Mouse (Mus musculus) urinary bladder, adult 2 months (tissue): ENCODE measurements around the gene Casp3. TPM values are rescaled to one million over a fixed set of nuclear protein-coding genes. Genes with fewer than 3 reads are reported as not detected.
A peak's percentile ranks its signal among the peaks of the same experiment; 100 is the strongest.

Experiments used
- DNase-seq: peaks from one replicate; pipeline ENCODE4 v3.0.0; 2022; ENCODE audit warnings: low spot score
- polyA plus RNA-seq: library from polyadenylated mRNA; depleted of rRNA; stranded (reverse); fragments of >200 nt; gene quantifications from 2 replicates; pipeline ENCODE4 v1.2.3, GENCODE M21; 2012

Casp3 gene
- polyA plus RNA-seq, 1 experiment: 15.5 TPM

DNA sequence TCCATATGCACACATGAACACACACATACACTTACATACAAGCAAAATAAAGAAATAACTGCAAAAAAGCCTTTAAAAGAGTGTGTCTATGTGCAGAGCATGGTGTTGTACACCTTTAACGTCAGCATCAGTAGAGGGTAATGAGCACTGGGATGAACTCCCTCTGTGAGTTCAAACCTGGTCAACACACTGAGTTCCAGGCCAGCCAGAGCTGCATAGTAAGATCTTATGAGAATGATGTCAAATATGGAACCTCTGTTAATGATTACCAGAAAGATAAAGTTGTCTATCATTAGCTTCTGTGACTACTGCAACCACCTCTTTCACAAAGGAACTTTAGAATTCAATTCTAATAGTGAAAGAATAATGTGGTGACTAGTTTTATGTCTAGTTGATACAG, 10.2 kb upstream of the Casp3 start:
- no peak for DNase-seq

GRCm38 (mm10) chr8:46611557-46611956, 5.5 kb upstream of the Casp3 start:
- DNase-seq: no peak

DNA sequence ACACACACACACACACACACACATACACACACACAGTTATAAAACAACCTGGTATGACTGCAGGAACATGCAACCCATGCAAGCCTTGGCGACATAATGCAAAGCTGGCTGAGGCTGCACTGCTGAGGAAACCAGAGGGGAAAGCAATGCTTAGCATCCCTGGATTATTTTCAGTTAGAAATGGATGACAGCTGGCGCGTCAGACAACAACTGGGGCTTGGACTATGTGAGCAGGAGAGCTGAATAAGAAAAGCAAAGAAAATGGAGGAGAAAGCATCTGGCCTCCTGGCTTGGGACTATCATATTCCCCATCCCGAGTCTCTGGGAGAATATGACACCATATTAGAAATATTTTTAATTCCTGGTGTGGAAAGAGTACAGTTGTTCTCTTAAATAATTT, 4.2 kb upstream of the Casp3 start:
- DNase-seq: no peak

GRCm38 (mm10) chr8:46613377-46613776, 3.7 kb upstream of the Casp3 start:
- DNase-seq: no peak

DNA sequence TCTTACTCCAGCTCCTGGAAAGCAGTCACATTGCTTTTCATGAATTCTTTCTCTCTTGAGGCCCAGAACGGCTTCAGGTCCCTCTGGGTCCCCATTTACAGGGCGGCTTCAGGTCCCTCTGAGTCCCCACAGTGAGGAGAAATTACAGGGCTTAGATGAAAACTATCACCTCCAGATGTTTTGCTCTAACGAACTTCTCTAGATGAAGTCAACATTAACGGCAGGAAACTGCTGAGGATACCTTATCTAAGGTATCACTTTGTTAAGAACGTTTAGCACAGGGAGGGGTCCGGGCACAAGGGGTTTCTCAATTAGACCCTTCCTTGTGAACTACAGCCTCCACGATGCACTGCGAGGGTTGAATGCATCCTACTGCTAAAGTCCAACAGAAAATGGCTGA, 1.2 kb upstream of the Casp3 start:
- no peak for DNase-seq

DNA sequence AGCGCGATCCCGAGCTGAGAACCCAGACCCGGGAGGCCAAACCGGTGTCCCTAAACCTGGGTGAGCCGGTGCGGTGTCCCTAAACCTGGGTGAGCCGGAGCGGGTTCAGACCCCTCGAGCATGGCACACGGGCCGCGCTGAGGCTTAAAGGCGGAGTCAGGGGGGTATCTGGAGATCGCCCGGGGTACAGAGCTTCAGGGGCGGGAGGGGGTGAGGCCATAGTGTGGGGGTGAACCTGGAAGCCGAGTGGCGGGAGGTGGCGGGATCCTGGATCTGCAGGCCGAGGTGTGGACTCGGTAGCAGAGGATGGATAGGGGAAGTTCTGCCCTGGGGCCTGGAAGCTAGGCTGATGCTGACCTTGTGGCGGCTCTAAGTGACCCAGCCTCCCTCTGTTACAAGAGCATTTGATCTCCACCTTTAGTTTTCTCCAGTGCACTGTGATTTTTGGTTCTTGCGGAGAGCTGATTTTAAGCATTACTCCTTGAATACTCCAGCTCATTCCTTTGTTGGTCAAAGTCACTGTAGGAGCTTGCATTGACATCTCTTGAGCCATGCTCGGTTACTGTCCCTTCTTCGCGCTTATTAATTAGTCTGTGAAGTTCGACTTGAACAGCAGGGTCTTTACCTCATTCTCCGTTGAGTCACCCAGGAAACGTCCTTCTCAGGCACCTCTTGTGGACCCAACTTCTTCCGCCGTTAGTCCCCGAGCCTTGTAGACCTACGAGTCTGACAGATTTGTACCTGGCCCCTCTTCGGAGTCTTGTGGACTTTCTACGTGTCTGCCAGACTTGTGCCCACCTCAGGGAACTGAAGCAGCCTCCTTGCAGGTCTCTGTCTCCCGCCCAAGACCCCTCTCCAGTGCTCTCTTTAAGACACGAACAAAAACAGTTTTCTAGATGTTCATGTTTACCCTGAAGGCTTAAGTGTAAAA, 864 bp downstream of the Casp3 start:
- no peak for DNase-seq

DNA sequence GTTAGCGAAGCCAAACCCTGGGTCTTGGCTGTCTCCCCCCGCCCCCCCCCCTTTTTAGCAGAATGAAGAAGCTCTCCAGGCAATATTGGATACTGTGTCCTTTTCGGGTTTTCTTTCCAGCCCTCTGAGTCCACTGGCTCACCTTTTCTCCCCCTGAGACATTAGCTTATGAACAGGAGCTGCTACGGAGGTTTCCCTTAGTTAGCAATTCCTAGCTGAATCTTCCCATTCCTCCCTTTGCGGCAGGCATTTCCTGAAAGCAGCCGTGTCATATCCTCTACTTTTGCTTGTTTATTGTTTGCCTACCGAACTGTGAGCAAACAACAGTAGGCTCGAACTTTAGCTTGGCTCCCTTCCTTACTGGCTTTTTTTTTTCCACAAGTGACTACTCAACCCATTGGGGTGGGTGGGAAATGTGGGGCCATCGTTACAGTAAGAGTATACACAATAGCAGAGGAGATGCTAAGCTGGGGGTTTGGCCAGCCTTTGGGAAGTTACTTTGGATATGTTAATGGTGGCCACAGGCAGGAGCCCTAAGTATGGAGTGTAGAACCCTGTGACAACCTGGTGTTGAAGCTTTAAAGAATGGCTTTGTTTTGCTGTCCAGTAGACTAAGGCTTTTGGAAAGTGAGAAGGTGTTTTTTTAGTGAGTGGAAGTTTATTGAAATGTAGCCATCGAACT, 1.7 kb downstream of the Casp3 start:
- DNase-seq: no peak

DNA sequence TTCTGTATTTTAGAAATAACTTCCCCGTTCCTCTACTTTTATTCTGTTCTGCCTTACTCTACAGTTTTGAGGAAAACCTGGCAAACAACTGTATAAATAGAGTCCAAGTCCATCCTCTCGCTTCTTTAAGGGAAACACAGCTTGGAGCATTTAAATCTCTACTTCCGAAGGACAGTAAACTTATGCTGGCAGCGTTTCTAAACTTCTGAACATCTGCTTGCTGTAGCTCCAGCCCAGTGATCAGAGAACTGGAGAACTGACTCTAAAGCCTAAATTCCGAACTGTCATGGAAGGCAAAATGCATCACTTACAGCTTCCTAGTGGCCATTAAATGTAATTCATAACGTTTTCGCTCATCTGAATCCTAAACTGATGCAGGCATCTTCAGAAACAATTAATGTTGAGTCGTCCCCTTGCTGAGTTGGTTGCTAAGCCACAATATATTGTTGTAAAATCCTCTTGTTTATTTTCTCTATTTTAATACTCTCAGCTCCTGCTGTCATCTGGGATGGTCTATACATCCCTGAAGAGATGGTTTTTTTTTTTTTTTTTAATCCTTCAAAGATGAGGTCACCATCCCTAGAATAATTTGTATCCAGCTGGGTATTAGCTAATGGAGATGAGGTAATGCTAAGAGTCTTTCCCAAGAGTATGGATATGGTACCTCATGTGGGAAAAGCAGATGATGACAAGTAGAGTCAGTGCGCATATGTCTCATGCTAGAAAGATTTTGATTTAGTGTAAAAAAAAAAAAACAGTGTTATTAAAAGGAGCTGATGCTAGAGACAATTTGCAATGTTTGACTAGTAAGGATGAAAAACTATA, 5.6 kb downstream of the Casp3 start:
- no peak for DNase-seq

DNA sequence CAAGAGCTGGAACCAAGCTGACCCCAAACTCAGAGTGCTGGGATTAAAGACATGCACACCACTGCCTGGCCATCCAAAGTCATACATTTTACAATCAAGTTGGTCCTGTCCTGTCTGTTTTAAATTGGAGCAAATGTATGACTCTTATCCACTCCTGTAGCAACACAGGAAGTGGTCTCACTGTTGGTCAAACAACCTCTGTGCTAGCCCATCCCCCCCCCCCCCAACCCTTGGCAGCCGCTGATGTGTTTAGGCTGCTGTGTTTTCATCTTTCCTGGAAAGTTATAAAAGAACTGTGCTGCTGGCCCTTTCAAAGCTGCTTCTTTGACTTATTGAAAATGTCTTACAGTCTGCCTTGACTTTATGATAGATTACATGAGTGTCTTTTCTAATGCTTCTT, 8.1 kb downstream of the Casp3 start:
- DNase-seq: no peak

DNA sequence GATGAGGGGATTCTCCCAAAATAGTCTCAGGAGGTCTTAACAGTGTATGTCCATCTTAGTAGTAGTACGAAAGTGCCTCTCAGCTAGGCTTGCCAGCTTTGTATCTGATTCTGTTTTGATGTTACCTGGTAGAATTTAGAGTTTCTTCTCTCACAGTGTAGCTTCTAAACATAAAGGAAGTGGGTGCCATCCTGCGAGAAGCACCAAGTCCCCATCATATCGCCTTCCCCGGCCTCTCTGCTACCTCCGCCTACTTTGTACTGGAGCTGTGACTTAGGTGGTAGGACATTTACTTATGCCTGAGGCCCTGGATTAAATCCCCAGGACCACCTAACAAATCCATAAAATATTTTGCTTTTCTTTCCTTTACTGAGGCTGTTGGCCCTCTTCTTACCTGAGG, 9.6 kb downstream of the Casp3 start:
- DNase-seq: no peak

DNA sequence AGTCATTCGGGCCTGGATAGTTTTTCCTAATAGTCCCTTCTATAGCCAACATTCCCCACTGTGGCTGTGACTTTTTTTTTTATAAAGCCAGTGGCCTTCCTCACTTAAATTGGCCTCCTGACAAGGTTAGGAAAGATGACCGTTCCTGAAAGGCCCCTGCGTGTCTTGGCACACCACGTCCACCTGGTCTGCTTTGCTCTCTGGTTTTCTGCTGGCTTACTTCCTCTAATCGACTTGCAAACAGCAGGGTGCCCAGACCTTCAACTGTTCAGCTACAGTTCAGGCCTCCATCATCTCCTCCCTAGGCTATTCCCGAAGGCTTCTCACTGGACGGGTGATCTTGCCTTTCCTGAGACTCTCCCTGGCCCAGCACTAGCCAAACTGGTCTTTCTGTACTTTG, 10.8 kb downstream of the Casp3 start:
- DNase-seq: no peak

GRCm38 (mm10) chr8:46628645-46629044, 11.6 kb downstream of the Casp3 start:
- no peak for DNase-seq

DNA sequence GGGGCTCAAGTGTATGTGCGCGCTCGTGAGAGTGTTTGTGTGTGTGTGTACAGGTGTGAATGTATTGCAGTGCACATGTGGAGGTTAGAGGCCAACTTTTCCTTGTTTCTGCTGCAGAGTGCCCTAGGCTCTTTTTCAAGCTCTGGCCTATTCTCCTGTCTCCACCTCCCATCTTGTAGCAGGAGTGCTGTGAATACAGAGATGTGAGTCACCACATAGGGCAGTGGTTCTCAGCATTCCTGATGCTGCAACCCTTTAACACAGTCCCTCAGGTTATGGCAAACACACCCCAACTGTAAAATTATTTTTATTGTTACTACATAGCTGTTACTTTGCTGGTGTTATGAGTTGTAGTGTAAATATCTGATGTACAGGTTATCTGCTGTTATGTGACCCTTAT, 13.3 kb downstream of the Casp3 start:
- DNase-seq: no peak

GRCm38 (mm10) chr8:46630932-46631331, 13.8 kb downstream of the Casp3 start:
- no peak for DNase-seq

GRCm38 (mm10) chr8:46639010-46639571, 22.0 kb downstream of the Casp3 start:
- no peak for DNase-seq

DNA sequence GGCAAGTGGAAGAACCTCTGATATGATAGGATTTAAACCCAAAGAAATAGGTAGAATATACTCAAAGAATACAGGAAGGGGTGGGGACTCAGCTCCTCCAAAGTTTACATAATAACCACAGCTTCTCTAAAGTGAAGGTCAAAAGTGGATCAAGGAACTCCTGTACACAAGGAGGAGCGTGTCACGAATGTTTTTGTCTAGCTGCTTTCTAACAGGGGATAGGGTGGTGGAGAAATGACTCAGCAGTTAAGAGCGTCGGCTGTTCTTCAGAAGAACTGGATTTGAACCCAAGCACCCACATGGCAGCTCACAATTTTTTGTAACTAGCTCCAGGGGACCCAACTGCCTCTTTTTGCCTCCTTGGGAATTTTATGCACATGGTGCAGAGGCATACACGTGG, 22.8 kb downstream of the Casp3 start:
- no peak for DNase-seq

GRCm38 (mm10) chr8:46641272-46641671, 24.2 kb downstream of the Casp3 start:
- DNase-seq: no peak

GRCm38 (mm10) chr8:46648421-46648820, 31.3 kb downstream of the Casp3 start:
- DNase-seq: no peak

- DNase-seq: no peak
Measured at GRCm38 (mm10) chr8:46651872-46652271, 34.8 kb downstream of the Casp3 start.

- no peak for DNase-seq
Measured at GRCm38 (mm10) chr8:46655919-46656318, 38.8 kb downstream of the Casp3 start.

GRCm38 (mm10) chr8:46671496-46671895, 54.4 kb downstream of the Casp3 start:
- peak; percentile 43 for DNase-seq
